28 mouse cellular contexts compared by ENCODE assay signal in genomic region chr14:35173861-35174260, GRCm38 (mm10).
"Had no signal": no experiment of that assay in that cellular context is flagged by ENCODE, and none has a peak within 500 bp of the region (broad histone marks: within the 10 kb centered on the region; RNA-seq: fewer than 3 reads in every experiment).

No protein-coding gene starts in this region.

- H3K4me3 ChIP-seq: embryonic facial prominence, embryonic 10.5 days; embryonic facial prominence, embryonic 12.5 days; embryonic facial prominence, embryonic 13.5 days; embryonic facial prominence, embryonic 15.5 days; erythroblast, embryonic 14.5 days; forebrain, embryonic 10.5 days; forebrain, embryonic 12.5 days; forebrain, embryonic 13.5 days; forebrain, embryonic 15.5 days; gastrocnemius, adult 2 months; heart, adult 2 months had no signal

- H3K27me3 ChIP-seq: embryonic facial prominence, embryonic 12.5 days; embryonic facial prominence, embryonic 13.5 days; embryonic facial prominence, embryonic 15.5 days; forebrain, embryonic 12.5 days; forebrain, embryonic 13.5 days; forebrain, embryonic 15.5 days had no signal

- H3K27ac ChIP-seq: embryonic facial prominence, embryonic 10.5 days; embryonic facial prominence, embryonic 12.5 days; embryonic facial prominence, embryonic 13.5 days; embryonic facial prominence, embryonic 15.5 days; forebrain, embryonic 10.5 days; forebrain, embryonic 12.5 days; forebrain, embryonic 13.5 days; forebrain, embryonic 15.5 days; gastrocnemius, adult 2 months; heart, adult 2 months had no signal

- ATAC-seq: forebrain, embryonic 13.5 days; forebrain, embryonic 14.5 days; forebrain, embryonic 15.5 days; forebrain, embryonic 16.5 days; forebrain, postnatal 0 days had no signal

- H3K36me3 ChIP-seq: embryonic facial prominence, embryonic 10.5 days; embryonic facial prominence, embryonic 12.5 days; embryonic facial prominence, embryonic 13.5 days; embryonic facial prominence, embryonic 15.5 days; forebrain, embryonic 10.5 days; forebrain, embryonic 12.5 days; forebrain, embryonic 15.5 days had no signal

- H3K9me3 ChIP-seq: embryonic facial prominence, embryonic 10.5 days; embryonic facial prominence, embryonic 12.5 days; embryonic facial prominence, embryonic 13.5 days; embryonic facial prominence, embryonic 15.5 days; forebrain, embryonic 10.5 days; forebrain, embryonic 12.5 days; forebrain, embryonic 13.5 days; forebrain, embryonic 15.5 days had no signal

- H3K4me2 ChIP-seq: embryonic facial prominence, embryonic 12.5 days; embryonic facial prominence, embryonic 13.5 days; embryonic facial prominence, embryonic 15.5 days; forebrain, embryonic 12.5 days; forebrain, embryonic 13.5 days; forebrain, embryonic 15.5 days had no signal

- DNase-seq: cerebellum, adult 2 months; cerebellum, adult 8-10 months; cerebellum, adult 9-10 months; cerebellum, adult 9-11 months; cerebellum, postnatal 10 days; cerebellum, postnatal 14 days; cerebellum, postnatal 25 days; cerebellum, postnatal 36 days; embryo, embryonic 11 days; forebrain, postnatal 0 days; gastrocnemius, adult 2 months; gastrocnemius, postnatal 10 days; gastrocnemius, postnatal 14 days; gastrocnemius, postnatal 25 days; gastrocnemius, postnatal 36 days; heart, adult 18-20 months; heart, adult 2 months had no signal

- H3K4me1 ChIP-seq: embryonic facial prominence, embryonic 10.5 days; embryonic facial prominence, embryonic 12.5 days; embryonic facial prominence, embryonic 13.5 days; embryonic facial prominence, embryonic 15.5 days; forebrain, embryonic 10.5 days; forebrain, embryonic 12.5 days; forebrain, embryonic 13.5 days; forebrain, embryonic 15.5 days had no signal

- H3K9ac ChIP-seq: embryonic facial prominence, embryonic 12.5 days; embryonic facial prominence, embryonic 13.5 days; embryonic facial prominence, embryonic 15.5 days; forebrain, embryonic 12.5 days; forebrain, embryonic 13.5 days; forebrain, embryonic 15.5 days; forebrain, postnatal 0 days had no signal
